Mouse (Mus musculus): ENCODE results near the gene Nkx6-2. TPM values are rescaled to one million over a fixed set of nuclear protein-coding genes. Genes with fewer than 3 reads are reported as not detected.

Gene Nkx6-2
- polyA plus RNA-seq, 1 experiment = not detected

GRCm38 (mm10) chr7:139566533-139566932 lies 16.1 kb downstream of the Nkx6-2 start:
- H3K4me3 ChIP-seq = no peak overlapping the region
- H3K27me3 ChIP-seq (ENCODE audit: control insufficient read depth, insufficient read depth, insufficient read length) = no peaks in the 10 kb centered on the region
- no peaks in the 10 kb centered on the region for H3K36me3 ChIP-seq (ENCODE audit: control insufficient read depth, insufficient read depth)
- H3ac ChIP-seq (ENCODE audit: control insufficient read depth, insufficient read length) = no peak overlapping the region
- TF ChIP-seq POLR2A (IDR thresholded peaks at IDR 0.05; ENCODE audit: insufficient read length, low read depth) = no peak
- TF ChIP-seq E2F4 (IDR thresholded peaks at IDR 0.05; ENCODE audit: insufficient read depth) = no peak
- no peak for TF ChIP-seq CEBPB (IDR thresholded peaks at IDR 0.05; ENCODE audit: insufficient read depth, poor library complexity, severe bottlenecking)
- TF ChIP-seq MYOD1 (IDR thresholded peaks at IDR 0.05; ENCODE audit: control insufficient read depth in 1 of 3, insufficient read length in 2 of 3, low read depth in 2 of 3) = no peak
- TF ChIP-seq SRF (IDR thresholded peaks at IDR 0.05; ENCODE audit: control insufficient read depth, insufficient read length, low read depth) = no peak
- TF ChIP-seq MAX (IDR thresholded peaks at IDR 0.05; ENCODE audit: low read depth) = no peak
- no peak for TF ChIP-seq POLR2AphosphoS2 (IDR thresholded peaks at IDR 0.05; ENCODE audit: insufficient read length, low read depth)
- no peak for TF ChIP-seq TCF3 (IDR thresholded peaks at IDR 0.05; ENCODE audit: insufficient read length, low read depth)
- no peak for TF ChIP-seq MYOG (IDR thresholded peaks at IDR 0.05; ENCODE audit: control insufficient read depth in 1 of 3, insufficient read depth in 1 of 3, insufficient read length in 2 of 3, low read depth in 2 of 3)
- TF ChIP-seq REST (IDR thresholded peaks at IDR 0.05; ENCODE audit: insufficient read depth, insufficient read length) = no peak
- TF ChIP-seq TCF12 (IDR thresholded peaks at IDR 0.05; ENCODE audit: insufficient read depth, poor library complexity, severe bottlenecking) = no peak
- no peak for TF ChIP-seq USF1 (IDR thresholded peaks at IDR 0.05; ENCODE audit: low read depth)
- no peaks in the 10 kb centered on the region for H3K79me2 ChIP-seq (ENCODE audit: control insufficient read depth, insufficient read depth)
- no peak overlapping the region for H3K4me2 ChIP-seq (ENCODE audit: low read depth)

- H3K79me2 ChIP-seq (ENCODE audit: control insufficient read depth, insufficient read depth) = no peaks in the 10 kb centered on the region
- H3K27me3 ChIP-seq (ENCODE audit: control insufficient read depth, insufficient read depth, insufficient read length) = no peaks in the 10 kb centered on the region
- no peak overlapping the region for H3K4me2 ChIP-seq (ENCODE audit: low read depth)
- no peaks in the 10 kb centered on the region for H3K36me3 ChIP-seq (ENCODE audit: control insufficient read depth, insufficient read depth)
- H3K4me3 ChIP-seq = no peak overlapping the region
- H3ac ChIP-seq (ENCODE audit: control insufficient read depth, insufficient read length) = no peak overlapping the region
- TF ChIP-seq MYOD1 (IDR thresholded peaks at IDR 0.05; ENCODE audit: control insufficient read depth in 1 of 3, insufficient read length in 2 of 3, low read depth in 2 of 3) = peak in 2 of 3 experiments; percentile 35 to 57
- TF ChIP-seq REST (IDR thresholded peaks at IDR 0.05; ENCODE audit: insufficient read depth, insufficient read length) = no peak
Observed at GRCm38 (mm10) chr7:139565998-139566397, 16.6 kb downstream of the Nkx6-2 start.

- Histone ChIP-seq H3K36me3 (ENCODE audit: control insufficient read depth, insufficient read depth) (no peaks in the 10 kb centered on the region), H3ac (ENCODE audit: control insufficient read depth, insufficient read length) (no peak overlapping the region), H3K4me3 (no peak overlapping the region), H3K4me2 (ENCODE audit: low read depth) (no peak overlapping the region), H3K27me3 (ENCODE audit: control insufficient read depth, insufficient read depth, insufficient read length) (no peaks in the 10 kb centered on the region), H3K79me2 (ENCODE audit: control insufficient read depth, insufficient read depth) (no peaks in the 10 kb centered on the region)
- TF ChIP-seq POLR2A (IDR thresholded peaks at IDR 0.05; ENCODE audit: insufficient read length, low read depth) (no peak), TCF3 (IDR thresholded peaks at IDR 0.05; ENCODE audit: insufficient read length, low read depth) (no peak), E2F4 (IDR thresholded peaks at IDR 0.05; ENCODE audit: insufficient read depth) (no peak), POLR2AphosphoS2 (IDR thresholded peaks at IDR 0.05; ENCODE audit: insufficient read length, low read depth) (no peak), CEBPB (IDR thresholded peaks at IDR 0.05; ENCODE audit: insufficient read depth, poor library complexity, severe bottlenecking) (no peak), MYOD1 (IDR thresholded peaks at IDR 0.05; ENCODE audit: control insufficient read depth in 1 of 3, insufficient read length in 2 of 3, low read depth in 2 of 3) (no peak), USF1 (IDR thresholded peaks at IDR 0.05; ENCODE audit: low read depth) (no peak)
Observed at GRCm38 (mm10) chr7:139564161-139564560, 18.4 kb downstream of the Nkx6-2 start.

GRCm38 (mm10) chr7:139563425-139563824 lies 19.2 kb downstream of the Nkx6-2 start:
- Histone ChIP-seq H3K4me2 (ENCODE audit: low read depth) (no peak overlapping the region), H3K79me2 (ENCODE audit: control insufficient read depth, insufficient read depth) (no peaks in the 10 kb centered on the region), H3K27me3 (ENCODE audit: control insufficient read depth, insufficient read depth, insufficient read length) (no peaks in the 10 kb centered on the region), H3K4me3 (no peak overlapping the region), H3ac (ENCODE audit: control insufficient read depth, insufficient read length) (no peak overlapping the region), H3K36me3 (ENCODE audit: control insufficient read depth, insufficient read depth) (no peaks in the 10 kb centered on the region)
- TF ChIP-seq MAX (IDR thresholded peaks at IDR 0.05; ENCODE audit: low read depth) (no peak), SRF (IDR thresholded peaks at IDR 0.05; ENCODE audit: control insufficient read depth, insufficient read length, low read depth) (no peak), CEBPB (IDR thresholded peaks at IDR 0.05; ENCODE audit: insufficient read depth, poor library complexity, severe bottlenecking) (no peak), E2F4 (IDR thresholded peaks at IDR 0.05; ENCODE audit: insufficient read depth) (no peak), MYOD1 (IDR thresholded peaks at IDR 0.05; ENCODE audit: control insufficient read depth in 1 of 3, insufficient read length in 2 of 3, low read depth in 2 of 3) (no peak), POLR2AphosphoS2 (IDR thresholded peaks at IDR 0.05; ENCODE audit: insufficient read length, low read depth) (no peak), REST (IDR thresholded peaks at IDR 0.05; ENCODE audit: insufficient read depth, insufficient read length) (no peak), TCF12 (IDR thresholded peaks at IDR 0.05; ENCODE audit: insufficient read depth, poor library complexity, severe bottlenecking) (no peak), TCF3 (IDR thresholded peaks at IDR 0.05; ENCODE audit: insufficient read length, low read depth) (no peak), MYOG (IDR thresholded peaks at IDR 0.05; ENCODE audit: control insufficient read depth in 1 of 3, insufficient read depth in 1 of 3, insufficient read length in 2 of 3, low read depth in 2 of 3) (no peak)

GRCm38 (mm10) chr7:139559659-139560058 lies 22.9 kb downstream of the Nkx6-2 start:
- H3K4me3 ChIP-seq = no peak overlapping the region
- H3K27me3 ChIP-seq (ENCODE audit: control insufficient read depth, insufficient read depth, insufficient read length) = no peaks in the 10 kb centered on the region
- no peak overlapping the region for H3K4me2 ChIP-seq (ENCODE audit: low read depth)
- H3ac ChIP-seq (ENCODE audit: control insufficient read depth, insufficient read length) = no peak overlapping the region
- TF ChIP-seq CEBPB (IDR thresholded peaks at IDR 0.05; ENCODE audit: insufficient read depth, poor library complexity, severe bottlenecking) (no peak), POLR2A (IDR thresholded peaks at IDR 0.05; ENCODE audit: insufficient read length, low read depth) (no peak), MYOD1 (IDR thresholded peaks at IDR 0.05; ENCODE audit: control insufficient read depth in 1 of 3, insufficient read length in 2 of 3, low read depth in 2 of 3) (no peak), TCF3 (IDR thresholded peaks at IDR 0.05; ENCODE audit: insufficient read length, low read depth) (no peak), USF1 (IDR thresholded peaks at IDR 0.05; ENCODE audit: low read depth) (no peak), REST (IDR thresholded peaks at IDR 0.05; ENCODE audit: insufficient read depth, insufficient read length) (no peak), MAX (IDR thresholded peaks at IDR 0.05; ENCODE audit: low read depth) (no peak)
- H3K79me2 ChIP-seq (ENCODE audit: control insufficient read depth, insufficient read depth) = no peaks in the 10 kb centered on the region
- H3K36me3 ChIP-seq (ENCODE audit: control insufficient read depth, insufficient read depth) = no peaks in the 10 kb centered on the region
